Mouse (Mus musculus): ENCODE measurements around the gene Mios.

Gene Mios

DNA sequence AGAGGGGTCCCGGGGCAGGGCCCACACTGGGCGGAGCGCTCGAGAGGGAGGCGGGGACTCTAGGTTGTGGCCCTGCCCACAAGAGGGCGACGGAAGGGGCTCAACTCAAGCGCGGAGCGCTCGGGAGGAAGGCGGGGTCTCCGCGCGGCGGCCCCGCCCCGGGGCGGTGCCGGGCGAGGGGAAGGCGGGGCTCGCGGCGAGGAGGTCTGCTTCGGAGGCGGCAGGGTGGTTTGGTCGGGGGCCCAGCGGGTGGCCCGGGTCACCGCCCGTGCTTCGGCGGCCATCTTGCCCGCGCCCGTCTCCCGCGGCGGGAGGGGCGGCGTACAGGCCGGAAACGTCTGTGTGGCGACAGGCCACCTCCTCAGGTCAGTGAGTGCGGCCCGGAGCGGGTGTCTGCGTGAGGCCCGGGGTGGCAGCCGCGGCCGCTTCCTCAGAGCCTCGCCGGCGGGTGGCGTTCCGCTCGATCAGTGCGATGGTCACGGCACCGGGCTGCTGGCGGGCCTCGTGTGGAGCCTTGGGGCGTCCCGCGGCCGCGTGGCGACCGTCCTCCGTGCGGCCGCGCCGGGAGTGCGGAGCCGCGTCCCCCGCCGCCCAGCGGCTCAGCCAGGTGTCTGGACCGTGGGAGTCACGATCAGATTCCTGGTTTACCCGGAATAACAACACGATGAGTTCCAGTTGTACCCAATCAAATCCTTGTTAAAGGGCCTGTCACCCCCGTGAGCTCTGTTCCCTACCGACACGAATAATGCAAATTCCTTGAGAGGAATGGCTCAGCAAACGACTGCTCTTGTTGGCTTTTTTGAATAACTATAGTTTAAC, at the start of gene Mios:
Gene Mios (plus strand): TSS at position 176 of the 819 bp plus-strand sequence.
- DNase-seq, result peak; percentile 79 to 84

DNA sequence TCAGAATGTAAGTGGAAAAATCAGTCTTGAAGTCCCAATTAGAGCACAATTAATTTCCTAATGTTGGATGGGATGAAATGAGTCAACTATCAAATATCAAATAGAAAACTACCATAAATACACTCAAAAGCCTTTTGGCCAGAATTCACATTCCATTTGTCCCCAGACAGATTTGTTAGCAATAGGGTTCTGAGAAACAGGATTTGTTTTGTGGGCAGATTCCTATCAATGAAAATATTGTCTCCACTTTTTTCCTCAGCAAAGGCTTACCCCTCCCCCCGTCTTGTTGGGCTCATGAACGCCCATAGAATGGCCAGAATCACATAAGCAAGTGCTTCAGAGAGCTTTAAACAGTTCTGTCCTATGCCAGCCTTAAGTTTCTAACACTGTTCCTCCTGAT, 49.0 kb upstream of the Mios start:
- no peak for DNase-seq

DNA sequence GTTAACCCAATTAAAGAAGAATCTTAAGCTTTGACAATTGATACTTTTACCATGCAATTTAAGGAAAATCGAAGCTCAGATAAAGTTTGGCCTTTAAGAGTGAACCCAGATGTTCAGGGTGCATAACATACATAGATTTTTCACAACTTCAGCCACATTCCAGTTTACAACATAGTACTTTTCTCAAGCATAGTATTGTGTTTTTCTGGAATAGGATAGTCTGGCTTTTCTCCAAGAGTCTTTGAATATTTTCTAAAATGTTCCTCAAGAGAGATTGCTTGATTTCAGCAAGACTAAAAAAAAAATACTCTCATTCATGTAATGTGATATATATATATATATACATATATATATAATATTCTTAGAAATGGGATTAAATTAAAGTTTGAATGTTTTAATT, 44.3 kb upstream of the Mios start:
- no peak for DNase-seq

DNA sequence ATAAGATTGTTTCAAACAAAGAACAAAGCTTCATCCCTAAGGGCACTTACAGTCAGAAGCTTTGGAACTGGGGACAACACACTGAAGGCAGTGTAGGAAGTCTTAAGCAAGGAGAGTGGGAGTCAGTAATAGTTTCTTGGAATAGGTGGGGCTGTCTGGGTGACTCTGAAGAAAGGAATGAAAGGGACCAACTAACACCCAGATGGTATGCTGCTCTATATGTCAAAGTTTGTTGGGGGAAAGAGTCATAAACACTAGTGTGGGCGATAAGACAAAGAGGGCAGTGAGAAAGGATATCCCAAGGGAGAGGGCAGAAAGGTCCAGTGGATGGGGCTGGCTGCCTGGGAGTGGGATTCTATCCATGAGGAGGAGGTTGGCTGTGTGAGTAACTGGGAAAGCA, 36.9 kb upstream of the Mios start:
- DNase-seq, result no peak

DNA sequence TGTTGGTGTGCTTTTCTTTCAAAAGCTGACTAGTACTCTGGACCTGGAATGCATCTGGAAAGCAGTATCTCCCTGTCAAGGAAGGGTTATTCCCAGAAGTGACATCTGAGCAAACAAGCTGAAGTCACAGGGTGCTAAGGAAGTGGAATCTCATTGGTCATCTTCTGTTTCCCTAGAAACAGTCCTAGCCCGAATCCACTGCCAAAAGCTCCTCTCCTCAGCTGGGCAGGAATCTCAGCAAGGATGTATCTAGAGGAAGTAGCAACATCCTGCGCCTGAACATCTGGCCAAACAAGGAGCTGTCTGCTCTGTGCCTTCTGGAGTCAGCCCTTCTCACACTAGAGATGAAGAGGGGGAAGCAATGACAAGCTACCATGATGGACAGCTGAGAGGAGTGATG, 35.0 kb upstream of the Mios start:
- no peak for DNase-seq

DNA sequence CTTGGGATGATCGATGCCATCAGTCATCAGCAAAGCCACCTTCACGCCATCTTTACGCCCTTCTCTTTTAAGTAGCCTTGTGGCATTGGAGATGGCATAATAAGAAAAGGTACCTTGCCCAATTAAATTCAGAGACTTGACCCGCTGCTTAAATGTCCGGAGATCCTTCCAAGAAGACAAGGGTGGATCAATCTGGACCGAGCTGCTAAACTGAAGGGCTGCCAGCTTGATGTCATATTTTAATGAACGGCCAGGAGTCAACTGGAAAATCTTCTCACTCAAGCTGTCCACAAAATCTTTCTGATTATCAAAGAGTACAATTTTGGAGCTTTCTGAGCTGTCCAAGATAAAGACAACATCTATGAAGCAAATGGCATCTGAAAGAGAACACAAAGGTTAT, 33.7 kb upstream of the Mios start:
- DNase-seq, result no peak

DNA sequence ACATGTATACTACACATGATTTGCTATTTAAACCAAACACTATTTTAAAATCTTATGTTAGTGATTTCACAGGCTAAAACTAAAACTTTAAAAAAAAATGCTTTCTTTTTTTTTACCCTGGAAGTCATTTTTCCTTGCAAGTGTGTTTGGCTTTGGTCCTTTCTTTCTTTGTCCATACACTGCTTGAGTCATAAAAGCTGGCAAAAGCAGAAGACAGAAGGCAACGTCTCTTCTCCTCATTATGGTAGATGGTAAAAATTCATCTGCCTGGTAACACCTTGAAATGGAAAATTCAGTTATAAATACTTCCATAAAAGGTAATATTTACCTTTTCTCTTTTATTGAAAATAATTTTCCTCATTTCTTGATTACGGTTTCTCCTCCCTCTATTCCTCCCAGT, 32.9 kb upstream of the Mios start:
- DNase-seq, result no peak

DNA sequence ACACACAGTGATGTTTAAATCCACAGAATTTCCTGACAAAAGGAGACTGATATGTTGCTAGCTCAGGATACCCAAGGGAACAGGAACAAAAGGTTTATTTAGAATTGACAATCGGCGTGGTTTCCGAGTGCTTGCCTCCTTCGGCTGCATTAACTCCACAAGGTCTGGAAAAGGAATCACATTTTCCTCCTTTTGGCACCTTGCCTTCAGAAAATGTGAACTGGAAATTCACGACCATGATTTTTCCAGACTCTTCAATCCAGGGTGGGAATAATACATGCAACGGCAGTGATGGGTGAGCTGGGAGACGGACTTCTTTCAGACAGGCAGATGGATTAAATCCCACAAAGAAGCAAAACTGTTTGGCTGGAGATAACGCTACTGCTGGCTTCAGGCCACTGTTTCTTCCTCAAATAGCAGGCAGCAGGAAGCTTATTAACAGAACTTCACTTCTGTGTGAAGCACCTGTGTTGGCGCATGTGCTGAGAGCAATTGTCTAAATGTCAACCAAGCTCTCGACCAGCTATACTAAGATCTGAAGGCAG, 30.6 kb upstream of the Mios start:
- DNase-seq, result no peak

DNA sequence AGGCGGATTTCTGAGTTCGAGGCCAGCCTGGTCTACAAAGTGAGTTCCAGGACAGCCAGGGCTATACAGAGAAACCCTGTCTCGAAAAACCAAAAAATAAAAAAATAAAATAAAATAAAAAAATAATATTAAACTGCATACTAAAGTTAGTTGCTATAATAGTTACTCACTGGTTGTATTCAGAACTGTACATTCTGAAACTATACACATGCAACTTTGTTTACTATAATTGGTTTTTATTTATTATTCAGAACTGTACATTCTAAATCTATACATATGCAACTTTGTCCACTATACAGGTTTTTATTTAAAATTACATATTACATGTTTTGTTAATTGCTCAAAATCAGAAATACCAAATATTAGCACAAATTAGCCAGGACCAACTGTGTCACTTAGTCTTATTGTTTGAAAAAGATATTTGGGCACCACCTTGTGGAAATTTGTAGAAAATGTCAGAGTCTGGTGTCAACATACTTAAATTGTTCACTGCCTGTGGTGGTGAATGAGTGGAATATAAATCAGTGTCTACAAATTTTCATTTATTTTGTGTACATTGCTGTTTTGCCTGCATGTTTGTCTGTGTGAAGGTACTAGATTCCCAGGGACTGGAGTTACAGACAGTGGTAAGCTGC, 20.3 kb upstream of the Mios start:
- DNase-seq, result no peak

DNA sequence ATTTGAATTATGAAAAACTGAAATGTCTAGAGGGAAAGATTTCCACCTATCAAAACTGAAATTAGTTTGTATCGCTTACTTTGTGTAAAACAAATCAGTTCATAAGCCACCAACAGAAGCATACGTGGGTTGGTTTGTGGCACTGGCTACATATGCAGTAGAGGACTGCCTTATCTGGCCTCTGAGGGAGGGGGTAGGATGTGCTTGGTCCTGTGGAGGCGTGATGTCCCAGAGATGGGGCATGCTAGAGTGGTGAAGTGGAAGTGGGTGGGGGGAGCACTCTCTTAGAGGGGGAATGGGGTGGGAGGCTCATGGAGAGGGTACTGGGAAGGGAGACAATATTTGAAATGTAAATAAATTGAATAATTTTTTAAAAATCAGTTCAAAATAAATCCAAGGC, 19.1 kb upstream of the Mios start:
- no peak for DNase-seq

DNA sequence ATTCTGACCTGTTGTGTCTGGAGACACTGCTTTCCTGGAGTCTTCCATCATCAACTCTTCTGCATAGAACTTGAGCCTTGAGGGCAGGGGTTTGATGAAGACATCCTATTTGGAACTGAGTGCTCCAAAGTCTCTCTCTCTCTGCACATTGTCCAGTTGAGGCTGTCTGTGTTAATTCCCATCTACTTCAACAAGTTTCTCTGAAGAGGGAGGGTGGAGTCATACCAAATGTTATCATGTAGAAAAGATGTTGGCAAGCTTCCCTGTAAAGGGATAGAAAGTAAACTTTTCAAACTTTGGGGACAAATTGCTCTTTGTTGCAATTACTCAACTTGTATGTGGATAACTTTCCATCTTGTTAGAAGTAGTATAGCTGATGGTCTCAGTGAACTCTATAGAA, 16.5 kb upstream of the Mios start, which contains the start of gene Col28a1:
Gene Col28a1 (minus strand): TSS at position 101 of the 400 bp plus-strand sequence.
- no peak for DNase-seq

DNA sequence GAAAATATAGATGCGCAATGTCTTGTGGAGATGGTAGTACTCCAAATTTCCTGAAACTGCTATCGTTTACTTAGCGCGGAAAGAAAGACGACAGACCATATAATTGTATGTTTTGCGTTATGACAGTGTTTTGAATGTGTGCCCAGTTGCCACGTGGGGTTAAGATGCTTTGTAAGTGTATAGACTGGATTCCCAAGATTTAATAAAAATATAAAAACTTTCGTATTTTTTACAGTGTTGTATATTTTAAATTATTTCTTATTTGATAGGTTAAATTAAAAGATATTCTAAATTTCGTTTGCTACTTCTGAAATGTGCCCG, 804 bp downstream of the Mios start:
- peak in 1 of 2 experiments; percentile 12 for DNase-seq

DNA sequence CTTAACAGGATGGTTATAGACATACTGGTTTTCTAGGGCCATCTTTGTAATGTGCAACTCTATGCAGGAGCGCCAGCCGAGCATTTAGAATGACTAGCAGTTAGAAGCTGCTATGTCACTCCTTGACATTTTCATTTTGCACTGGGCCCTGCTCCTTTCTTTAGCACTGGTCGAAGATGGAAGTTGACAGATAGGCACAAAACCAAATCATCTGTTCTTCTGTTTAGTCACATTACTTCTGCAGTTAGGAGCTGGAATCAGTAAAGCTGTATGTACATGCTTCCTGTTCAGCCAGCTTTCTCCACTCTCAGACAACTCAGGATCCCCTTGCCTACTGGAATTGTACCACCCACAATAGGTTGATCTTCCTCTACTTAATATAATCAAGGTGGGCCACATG, 1.6 kb downstream of the Mios start:
- DNase-seq, result no peak

DNA sequence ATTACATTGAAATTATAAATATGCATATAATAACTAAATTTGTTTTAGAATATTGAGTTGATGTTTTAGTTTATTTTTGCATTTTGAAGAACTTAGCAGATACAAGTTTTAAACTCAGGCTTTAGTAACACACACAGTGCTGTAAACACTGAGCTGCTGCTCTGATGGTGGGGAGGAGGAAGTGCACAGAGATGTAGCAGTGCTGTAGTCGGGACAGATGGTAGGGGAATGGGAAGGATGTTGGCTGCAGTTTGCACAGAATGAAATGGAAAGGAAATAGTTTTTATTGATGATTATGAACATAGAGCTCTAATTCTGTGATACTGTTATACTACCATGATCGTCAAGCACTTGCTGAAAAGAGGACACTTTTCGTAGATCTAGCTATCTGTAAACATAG, 18.0 kb downstream of the Mios start:
- DNase-seq, result no peak

DNA sequence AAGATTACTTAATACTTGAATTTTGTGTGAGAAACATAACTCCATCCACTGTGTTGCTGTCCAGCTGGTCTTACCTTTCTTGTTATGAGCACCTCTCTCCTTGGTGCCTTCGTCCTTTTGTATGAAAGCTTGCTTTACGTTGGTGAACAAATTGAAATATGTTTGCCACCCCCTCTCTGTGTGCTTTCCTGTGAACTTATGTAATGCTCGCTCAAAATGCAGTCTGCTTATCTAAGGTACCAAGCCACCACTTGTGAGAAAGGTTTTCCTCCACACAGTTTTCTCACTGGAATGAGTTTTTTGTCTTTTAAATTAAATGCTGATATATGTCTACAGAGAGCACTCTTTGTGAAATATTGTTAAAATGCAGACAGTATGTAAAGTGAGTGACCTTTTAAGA, 19.6 kb downstream of the Mios start:
- no peak for DNase-seq

DNA sequence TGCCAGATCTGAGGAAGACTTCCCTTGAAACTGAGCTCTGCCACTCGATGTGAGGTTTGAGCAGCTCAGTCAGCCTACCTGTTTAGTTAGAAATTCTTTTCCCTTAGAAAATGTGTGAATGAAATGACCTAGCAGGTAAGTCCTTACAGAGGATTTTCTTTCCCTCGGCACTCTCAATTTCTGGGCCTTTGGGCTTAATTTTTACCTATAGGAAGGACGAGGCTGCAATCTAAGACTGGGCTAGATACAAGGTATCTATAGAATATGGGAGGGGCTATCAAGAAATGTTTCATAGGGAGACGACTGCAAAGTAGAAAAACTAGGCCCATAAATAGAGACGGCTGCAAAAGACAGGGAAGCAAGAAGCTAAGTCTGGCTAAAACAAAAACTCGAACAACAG, 49.3 kb downstream of the Mios start:
- DNase-seq, result no peak

DNA sequence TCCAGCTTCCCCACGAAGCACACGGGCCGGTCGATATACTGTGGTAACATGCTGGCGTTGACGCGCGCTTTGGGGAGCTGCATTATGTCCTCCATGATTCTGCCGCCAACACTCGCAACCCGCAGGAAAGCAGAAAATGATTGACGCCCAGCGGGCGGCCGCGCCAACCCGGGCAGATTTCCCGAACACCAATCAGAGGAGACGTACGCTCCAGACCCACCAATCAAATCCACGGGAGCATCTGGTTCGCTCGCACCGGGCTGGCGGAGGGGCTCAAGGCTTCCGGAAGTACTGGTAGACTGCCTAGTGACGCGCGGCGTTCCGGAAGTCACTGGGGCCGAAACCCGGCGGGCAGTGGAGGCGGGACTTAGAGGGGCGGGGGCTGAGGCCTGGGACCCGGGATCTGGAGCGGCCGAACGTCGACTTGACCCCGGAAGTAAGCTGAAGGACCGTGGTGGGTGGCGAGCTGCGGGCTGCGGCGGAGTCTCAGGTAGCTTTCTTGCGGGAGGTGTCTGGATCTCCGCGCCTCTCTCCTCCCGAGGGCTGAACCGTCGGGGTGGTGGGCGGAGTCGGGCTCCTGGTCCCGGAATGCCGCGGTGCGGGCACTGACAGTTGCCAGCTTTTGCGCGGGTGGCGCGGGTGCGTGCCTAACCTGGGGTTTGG, 50.1 kb downstream of the Mios start, which contains the start of the genes Rpa3, Umad1 and Gm45062:
Gene Rpa3 (minus strand): TSS at position 170 of the 663 bp plus-strand sequence.
Gene Umad1 (plus strand): TSS at position 285 of the 663 bp plus-strand sequence.
Gene Gm45062 (plus strand): TSS at position 447 of the 663 bp plus-strand sequence.
- DNase-seq, result peak; percentile 98

DNA sequence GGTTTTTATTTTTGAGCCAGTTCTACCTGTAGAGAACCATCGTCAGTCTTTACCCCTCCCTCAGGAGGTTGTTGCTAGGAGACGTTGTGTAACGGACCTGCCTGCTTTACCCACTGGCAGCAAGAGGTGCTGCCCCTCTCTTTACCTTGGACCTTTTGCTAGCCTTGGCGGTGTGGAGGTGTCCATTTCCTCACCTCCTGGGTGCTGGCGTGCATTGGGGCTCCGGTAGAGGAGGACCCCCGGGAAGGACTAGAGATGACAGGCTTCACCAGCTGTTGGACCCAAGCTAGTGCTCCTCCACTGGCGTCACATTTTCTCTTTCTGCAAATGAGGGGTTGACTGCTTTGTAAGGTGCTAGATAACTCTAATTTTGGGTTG, 50.6 kb downstream of the Mios start:
- no peak for DNase-seq

DNA sequence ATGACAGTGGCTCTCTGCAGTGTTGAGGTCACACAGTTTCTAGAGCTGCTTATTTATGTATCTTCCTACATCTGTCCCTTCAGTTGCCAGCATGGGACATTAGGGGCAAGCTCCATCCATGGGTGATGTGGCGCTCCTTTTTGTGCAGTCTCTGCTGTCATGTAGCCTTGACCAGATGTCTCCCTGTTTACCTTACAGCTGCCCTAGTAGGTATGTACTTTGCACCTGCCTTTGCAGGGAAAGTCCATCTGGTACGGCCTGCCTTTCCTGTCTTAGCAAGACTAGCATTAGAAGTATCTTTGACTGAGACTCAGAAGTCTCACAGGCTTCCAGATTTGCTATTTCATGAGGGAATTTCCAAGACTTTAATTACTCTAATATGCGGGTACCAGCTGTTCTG, 62.0 kb downstream of the Mios start:
- no peak for DNase-seq

DNA sequence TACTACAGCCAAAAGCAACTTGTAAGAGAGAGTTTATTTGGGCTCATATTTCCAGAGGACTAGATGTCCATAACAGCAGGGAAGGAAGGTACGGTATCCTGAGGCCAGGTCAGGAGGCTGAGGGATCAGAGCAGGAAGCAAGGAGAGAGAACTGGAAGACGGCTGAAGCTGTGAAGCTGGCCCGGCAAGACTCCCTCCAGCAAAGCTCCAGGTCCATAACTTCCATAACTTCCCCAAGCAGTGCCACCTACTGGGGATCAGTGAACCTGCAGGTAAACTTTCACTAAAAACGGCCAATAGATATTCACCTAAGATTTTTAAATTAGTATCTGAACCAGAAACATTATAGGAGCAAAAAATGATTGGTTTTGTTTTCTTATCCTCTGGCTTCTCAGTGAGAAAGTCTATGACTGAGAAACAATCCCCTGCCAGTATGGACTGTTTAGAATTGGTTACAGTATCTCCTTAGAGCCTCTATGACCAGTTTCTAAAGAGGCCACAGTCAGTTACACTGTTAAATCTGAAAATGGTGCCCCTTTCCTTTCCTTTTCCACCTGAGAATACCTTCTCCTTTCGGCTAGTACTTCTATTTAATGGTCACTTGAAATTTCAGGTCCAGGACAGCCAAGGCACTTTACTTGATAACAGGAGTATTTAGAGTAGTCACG, 65.5 kb downstream of the Mios start:
- DNase-seq, result peak; percentile 21 to 56

DNA sequence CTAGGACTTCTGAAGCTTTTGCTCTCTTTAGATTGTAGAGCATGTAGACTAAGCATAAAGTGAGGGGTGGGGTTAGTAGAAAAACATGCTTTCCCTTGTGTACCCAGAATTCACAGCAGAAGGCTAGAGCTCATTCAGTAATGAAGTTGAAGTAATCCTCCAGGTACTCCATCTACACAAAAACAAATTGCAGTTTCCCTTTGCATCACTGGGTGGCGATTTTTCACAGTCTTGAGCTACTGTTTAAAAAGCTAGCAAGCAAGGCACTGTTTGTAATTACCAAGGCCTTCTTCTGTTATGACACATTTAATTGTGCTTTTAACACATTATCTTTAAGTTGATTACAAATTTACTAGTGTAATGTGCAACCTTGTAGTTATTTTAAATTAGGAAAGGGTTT, 66.1 kb downstream of the Mios start:
- peak; percentile 64 to 76 for DNase-seq

DNA sequence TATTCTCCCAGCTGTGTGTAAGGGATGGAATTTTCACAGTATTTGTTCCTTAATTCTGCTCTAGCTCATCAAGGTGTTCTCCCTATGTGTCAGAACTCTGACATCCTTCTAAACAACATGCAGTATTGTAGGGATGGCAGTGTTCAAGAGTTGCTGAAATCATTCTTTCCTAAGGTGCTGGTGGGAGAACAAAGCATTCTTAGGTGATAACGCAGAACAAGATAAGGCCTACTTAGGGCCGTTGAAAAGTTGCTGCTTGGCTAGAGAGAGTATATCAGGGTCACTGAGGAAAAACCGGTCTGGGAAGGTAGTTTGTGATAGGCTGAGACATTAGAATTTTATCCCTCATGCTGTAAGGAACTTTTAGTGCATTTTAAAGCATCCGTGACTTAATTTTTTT, 67.4 kb downstream of the Mios start:
- DNase-seq, result no peak

DNA sequence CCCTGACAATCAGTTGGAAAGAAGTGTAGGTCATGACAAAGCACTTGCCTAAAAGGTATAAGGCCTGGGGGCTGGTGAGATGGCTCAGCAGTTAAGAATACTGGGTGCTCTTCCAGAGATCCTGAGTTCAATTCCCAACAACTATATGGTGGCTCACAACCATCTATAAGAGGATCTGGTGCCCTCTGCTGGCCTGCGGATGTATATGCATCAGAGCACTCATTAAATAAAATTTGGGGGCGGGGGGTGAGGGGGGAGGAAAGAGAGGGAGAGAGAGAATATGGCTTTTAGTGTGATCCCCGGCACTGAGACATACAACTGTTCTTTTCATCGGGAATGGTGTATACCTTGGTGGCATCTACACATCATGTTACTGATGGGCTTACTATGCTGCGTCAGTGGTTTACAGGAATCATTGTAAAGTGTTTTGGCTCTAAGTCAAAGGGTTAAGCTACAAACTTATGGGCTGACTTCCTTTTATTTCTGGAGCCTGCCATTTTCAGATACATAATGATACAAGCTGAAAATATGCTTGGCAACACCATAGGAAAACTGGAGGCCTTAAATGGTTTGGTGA, 69.5 kb downstream of the Mios start:
- no peak for DNase-seq
